Mouse (Mus musculus) forebrain, embryonic 11.5 days (tissue): ENCODE data around the gene Tspear. TPM values are rescaled to one million over a fixed set of nuclear protein-coding genes. Genes with fewer than 3 reads are reported as not detected.

ENCODE experiments used
- ATAC-seq: fragments of 200-750 bp; cut with Nextera tagmentation; replicated peaks from 2 replicates; pipeline ENCODE4 v1.8.0; 2017; ENCODE audit warnings: moderate TSS enrichment; ENCODE audit not compliant: low FRiP score
- DNase-seq: peaks from one replicate; pipeline ENCODE4 v3.0.0-alpha.2; 2017; ENCODE audit warnings: low spot score
- H3K27ac ChIP-seq: fragments of 300-500 bp; sonication (generic); 2 replicates; pipeline ENCODE4 v1.5.1; 2014; ENCODE audit warnings: low read depth, low read length
- H3K27me3 ChIP-seq: fragments of 300-500 bp; sonication (generic); 2 replicates; pipeline ENCODE4 v1.6.1; 2014; ENCODE audit warnings: mild to moderate bottlenecking, low read length, mixed read lengths; ENCODE audit not compliant: control insufficient read depth, insufficient read depth
- H3K36me3 ChIP-seq: fragments of 300-500 bp; sonication (generic); 2 replicates; pipeline ENCODE4 v1.6.1; 2014; ENCODE audit warnings: mild to moderate bottlenecking, low read length, moderate library complexity, mixed read lengths; ENCODE audit not compliant: control insufficient read depth, insufficient read depth
- H3K4me1 ChIP-seq: fragments of 300-500 bp; sonication (generic); replicated peaks from 2 replicates; pipeline ENCODE4 v1.6.1; 2014; ENCODE audit warnings: low read length, mixed read lengths; ENCODE audit not compliant: control insufficient read depth, insufficient read depth
- H3K4me2 ChIP-seq: fragments of 300-500 bp; sonication (generic); 2 replicates; pipeline ENCODE4 v1.6.1; 2014; ENCODE audit warnings: low read depth, mild to moderate bottlenecking, low read length, moderate library complexity, mixed read lengths; ENCODE audit not compliant: severe bottlenecking
- H3K4me3 ChIP-seq: fragments of 300-500 bp; sonication (generic); 2 replicates; pipeline ENCODE4 v1.5.1; 2014; ENCODE audit warnings: low read depth, low read length
- H3K9ac ChIP-seq: fragments of 300-500 bp; sonication (generic); 2 replicates; pipeline ENCODE4 v1.6.1; 2014; ENCODE audit warnings: low read length
- H3K9me3 ChIP-seq: fragments of 300-500 bp; sonication (generic); 2 replicates; pipeline ENCODE4 v1.6.1; 2016; ENCODE audit warnings: low read length, mixed read lengths; ENCODE audit not compliant: control insufficient read depth
- WGBS: fragments of 180-500 bp; shearing (Covaris S2); extraction: QIAGEN DNeasy Blood & Tissue Kit; methylation state at CpG from one replicate; pipeline ENCODE4 v1.1.7; 2014; 5-methylcytosine and 5-hydroxymethylcytosine counted together
- polyA plus RNA-seq: library from polyadenylated mRNA; unstranded; fragments of >200 nt; fragmentation: Nextera tagmentation; extraction: Ambion mirVana; gene quantifications from 2 replicates; pipeline ENCODE4 v1.2.1, GENCODE M21; 2014

The Tspear gene
- polyA plus RNA-seq, 1 experiment from 2014 or later: 1.5 TPM

DNA sequence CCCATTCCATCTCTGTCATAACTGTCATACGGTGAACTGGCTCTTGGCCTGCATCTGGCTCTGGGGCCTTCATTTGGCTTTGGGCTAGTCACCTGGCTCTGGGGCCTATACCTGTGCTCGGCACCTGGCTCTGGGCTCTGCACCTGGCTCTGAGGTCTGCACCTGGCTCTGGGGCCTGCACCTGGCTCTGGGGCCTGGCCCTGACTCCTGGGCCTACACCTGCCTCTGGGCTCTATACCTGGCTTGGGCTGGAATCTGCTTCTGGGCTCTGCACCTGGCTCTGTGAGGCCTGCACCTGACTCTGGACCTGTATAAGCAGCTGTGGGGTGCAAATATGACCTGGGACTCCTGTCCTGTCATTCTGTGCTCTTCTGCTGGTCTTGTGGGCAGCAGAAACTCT, 161.2 kb downstream of the Tspear start:
- ATAC-seq (no peak), DNase-seq (no peak)
- Histone ChIP-seq H3K27me3 (no peaks in the 10 kb centered on the region), H3K9me3 (no peaks in the 10 kb centered on the region; the same call in 1 of the 2 replicates), H3K9ac (no peak overlapping the region), H3K36me3 (no peaks in the 10 kb centered on the region), H3K27ac (no peak overlapping the region), H3K4me2 (no peak overlapping the region), H3K4me1 (no peaks in the 10 kb centered on the region), H3K4me3 (no peak overlapping the region)
- 89% methylated on average over 2 of the region's 2 CpGs for WGBS

DNA sequence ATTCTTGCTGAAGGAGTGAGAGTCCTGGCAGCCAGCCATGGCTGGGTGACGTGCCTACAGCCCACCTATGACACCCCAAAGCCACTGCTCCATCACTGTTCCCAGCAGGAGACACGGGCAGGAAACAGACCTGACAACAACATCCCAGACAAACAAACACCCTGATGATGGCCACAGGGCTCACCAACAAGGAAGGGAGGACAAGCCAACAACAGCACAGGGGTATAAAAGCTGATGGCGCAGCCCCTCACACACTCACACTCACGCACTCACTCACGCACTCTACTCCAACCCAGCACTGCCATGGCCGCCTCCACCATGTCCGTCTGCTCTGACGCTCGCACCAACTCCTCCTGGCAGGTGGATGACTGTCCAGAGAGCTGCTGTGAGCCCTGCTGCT, 166.2 kb downstream of the Tspear start, which contains the start of gene Gm10318:
TSS of gene Gm10318 (plus strand) at position 301 of the 400 bp plus-strand sequence.
- no peaks in the 10 kb centered on the region for H3K36me3 ChIP-seq
- 66% methylated on average over 9 of the region's 9 CpGs for WGBS
- no peaks in the 10 kb centered on the region for H3K4me1 ChIP-seq
- no peak within 1 kb of the TSS for H3K4me2 ChIP-seq
- no peaks in the 10 kb centered on the region for H3K27me3 ChIP-seq
- H3K27ac ChIP-seq: no peak within 1 kb of the TSS
- no peak within 1 kb of the TSS for H3K9ac ChIP-seq
- no peaks in the 10 kb centered on the region; the same call in 1 of the 2 replicates for H3K9me3 ChIP-seq
- no peak for ATAC-seq
- DNase-seq: no peak
- H3K4me3 ChIP-seq: no peak within 1 kb of the TSS

GRCm38 (mm10) chr10:77861675-77862074, 175.3 kb downstream of the Tspear start, which contains the start of gene Gm3285:
Gm3285 (plus strand) TSS chr10:77861975.
- Histone ChIP-seq H3K27ac (no peak within 1 kb of the TSS), H3K4me3 (no peak within 1 kb of the TSS), H3K9me3 (no peaks in the 10 kb centered on the region), H3K4me2 (no peak within 1 kb of the TSS), H3K4me1 (no peaks in the 10 kb centered on the region), H3K27me3 (no peaks in the 10 kb centered on the region), H3K36me3 (no peaks in the 10 kb centered on the region), H3K9ac (no peak within 1 kb of the TSS)
- 58% methylated on average over 7 of the region's 7 CpGs for WGBS
- ATAC-seq (no peak), DNase-seq (no peak)

- Histone ChIP-seq H3K9ac (peak overlapping the region; percentile 33; the same call in 1 of the 2 replicates), H3K27ac (no peak overlapping the region), H3K9me3 (no peaks in the 10 kb centered on the region), H3K4me1 (no peaks in the 10 kb centered on the region), H3K4me3 (peak overlapping the region; percentile 14; the same call in 1 of the 2 replicates), H3K27me3 (no peaks in the 10 kb centered on the region), H3K4me2 (peak overlapping the region; percentile 36), H3K36me3 (no peaks in the 10 kb centered on the region)
- peak; percentile 72 for DNase-seq
- 41% methylated on average over 14 of the region's 14 CpGs for WGBS
- ATAC-seq: peak; percentile 85
These were observed 177.8 kb downstream of the Tspear start for GRCm38 (mm10) chr10:77864067-77864761.

DNA sequence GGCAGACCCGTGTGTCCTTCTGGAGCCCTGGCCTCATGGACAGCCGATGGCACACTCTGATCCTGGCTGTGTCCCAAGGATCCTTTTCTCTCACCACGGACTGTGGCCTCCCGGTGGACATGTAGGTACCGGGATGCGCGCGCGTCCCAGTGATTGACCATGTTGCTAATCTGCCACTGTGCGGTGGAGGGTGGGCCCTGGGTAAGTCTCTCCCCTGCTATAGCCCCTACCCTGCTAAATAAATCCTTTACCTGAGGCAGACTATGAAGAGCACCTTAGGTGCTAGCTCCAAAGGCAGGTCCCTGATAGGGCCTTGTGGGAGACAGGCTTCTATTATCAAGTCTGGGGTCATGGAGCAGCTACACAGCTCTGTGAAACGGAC, 178.4 kb downstream of the Tspear start:
- WGBS: 51% methylated on average over 11 of the region's 11 CpGs
- peak overlapping the region; percentile 14; the same call in 1 of the 2 replicates for H3K4me3 ChIP-seq
- H3K27me3 ChIP-seq: no peaks in the 10 kb centered on the region
- H3K4me2 ChIP-seq: peak overlapping the region; percentile 36
- peak; percentile 42; the same call in 1 of the 2 replicates for ATAC-seq
- H3K9me3 ChIP-seq: no peaks in the 10 kb centered on the region
- no peaks in the 10 kb centered on the region for H3K36me3 ChIP-seq
- H3K27ac ChIP-seq: no peak overlapping the region
- H3K9ac ChIP-seq: peak overlapping the region; percentile 33; the same call in 1 of the 2 replicates
- no peak for DNase-seq
- H3K4me1 ChIP-seq: no peaks in the 10 kb centered on the region

DNA sequence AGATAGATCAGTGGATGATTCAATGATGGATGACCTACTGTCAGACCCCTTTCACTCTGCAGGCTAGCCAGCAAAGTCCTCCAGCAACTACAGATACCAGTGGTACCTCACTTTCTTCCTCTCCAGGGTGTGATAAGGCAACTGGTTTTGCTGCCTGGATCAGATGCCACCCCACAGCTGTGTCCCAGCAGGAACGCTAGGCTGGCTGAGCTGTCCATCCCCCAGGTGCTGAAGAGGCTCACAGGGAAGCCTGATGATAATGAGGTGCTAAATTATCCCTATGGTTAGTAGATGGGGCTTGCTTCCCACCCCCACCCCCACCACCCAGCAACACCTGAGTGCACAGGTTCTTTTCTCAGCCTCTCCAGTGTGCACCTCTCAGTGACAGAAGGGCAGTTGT, 181.2 kb downstream of the Tspear start:
- ATAC-seq (no peak), DNase-seq (no peak)
- Histone ChIP-seq H3K9me3 (no peaks in the 10 kb centered on the region), H3K36me3 (no peaks in the 10 kb centered on the region), H3K27ac (no peak overlapping the region), H3K27me3 (no peaks in the 10 kb centered on the region), H3K4me3 (no peak overlapping the region), H3K9ac (no peak overlapping the region), H3K4me1 (no peaks in the 10 kb centered on the region), H3K4me2 (no peak overlapping the region)
- 15% methylated on average over 1 of the region's 1 CpGs for WGBS

DNA sequence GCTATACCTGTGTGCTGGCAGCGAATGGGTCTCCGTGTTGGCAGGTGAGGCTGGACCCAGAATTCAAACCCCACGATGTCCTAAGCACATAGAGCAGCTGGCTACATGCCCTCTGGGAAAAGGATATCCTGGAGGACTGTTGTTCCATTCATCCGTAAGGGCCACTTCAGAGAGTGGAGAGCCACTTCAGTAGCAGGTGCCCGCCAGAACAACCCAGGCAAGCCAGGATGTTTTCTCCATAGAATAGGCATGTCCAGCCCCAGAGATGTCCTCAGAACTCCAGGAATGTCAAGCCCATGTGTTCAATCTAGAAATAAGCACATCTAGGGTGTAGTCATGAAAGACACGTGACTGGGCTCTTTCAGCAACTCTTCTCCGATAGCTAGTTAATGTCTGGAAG, 183.3 kb downstream of the Tspear start:
- no peaks in the 10 kb centered on the region for H3K9me3 ChIP-seq
- DNase-seq: no peak
- no peaks in the 10 kb centered on the region for H3K27me3 ChIP-seq
- no peak overlapping the region for H3K9ac ChIP-seq
- no peaks in the 10 kb centered on the region for H3K4me1 ChIP-seq
- no peak overlapping the region for H3K4me3 ChIP-seq
- H3K4me2 ChIP-seq: no peak overlapping the region
- no peaks in the 10 kb centered on the region for H3K36me3 ChIP-seq
- WGBS: 90% methylated on average over 7 of the region's 7 CpGs
- H3K27ac ChIP-seq: no peak overlapping the region
- no peak for ATAC-seq

- no peak for DNase-seq
- ATAC-seq: no peak
- no peaks in the 10 kb centered on the region for H3K36me3 ChIP-seq
- H3K9ac ChIP-seq: no peak overlapping the region
- 63% methylated on average over 6 of the region's 6 CpGs for WGBS
- no peaks in the 10 kb centered on the region for H3K4me1 ChIP-seq
- no peaks in the 10 kb centered on the region for H3K27me3 ChIP-seq
- no peaks in the 10 kb centered on the region for H3K9me3 ChIP-seq
- no peak overlapping the region for H3K4me2 ChIP-seq
- H3K27ac ChIP-seq: no peak overlapping the region
- H3K4me3 ChIP-seq: no peak overlapping the region
These were observed 192.6 kb downstream of the Tspear start for GRCm38 (mm10) chr10:77878985-77879384.

DNA sequence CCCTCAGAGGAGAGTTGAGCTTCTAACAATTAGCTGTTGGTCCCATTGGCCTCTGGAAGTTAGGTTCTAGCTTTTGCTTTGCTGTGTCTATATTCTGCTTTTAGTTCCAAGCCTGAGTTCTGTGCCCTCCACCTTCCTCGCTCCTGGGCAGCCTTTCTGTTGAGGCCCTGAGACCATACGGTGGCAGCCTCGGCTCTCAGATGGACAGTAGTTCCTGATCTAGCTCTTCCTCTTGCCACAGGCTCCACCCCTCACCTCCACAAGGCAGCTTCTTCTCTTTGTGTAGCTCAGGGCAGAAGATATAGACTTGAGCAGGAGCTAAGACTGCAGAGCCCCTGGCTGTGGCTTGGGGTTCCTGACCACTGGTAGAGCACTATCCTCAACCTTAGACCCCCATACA, 193.9 kb downstream of the Tspear start:
- no peak overlapping the region for H3K4me3 ChIP-seq
- H3K4me1 ChIP-seq: no peaks in the 10 kb centered on the region
- no peaks in the 10 kb centered on the region for H3K9me3 ChIP-seq
- ATAC-seq: no peak
- no peak overlapping the region for H3K9ac ChIP-seq
- 86% methylated on average over 3 of the region's 3 CpGs for WGBS
- no peak overlapping the region for H3K4me2 ChIP-seq
- no peaks in the 10 kb centered on the region for H3K27me3 ChIP-seq
- H3K27ac ChIP-seq: no peak overlapping the region
- no peaks in the 10 kb centered on the region for H3K36me3 ChIP-seq
- no peak for DNase-seq
